Mouse (Mus musculus): Measurements from ENCODE around the gene Bmi1.
A peak's percentile ranks its signal among the peaks of the same experiment; 100 is the strongest.

The Bmi1 gene

DNA sequence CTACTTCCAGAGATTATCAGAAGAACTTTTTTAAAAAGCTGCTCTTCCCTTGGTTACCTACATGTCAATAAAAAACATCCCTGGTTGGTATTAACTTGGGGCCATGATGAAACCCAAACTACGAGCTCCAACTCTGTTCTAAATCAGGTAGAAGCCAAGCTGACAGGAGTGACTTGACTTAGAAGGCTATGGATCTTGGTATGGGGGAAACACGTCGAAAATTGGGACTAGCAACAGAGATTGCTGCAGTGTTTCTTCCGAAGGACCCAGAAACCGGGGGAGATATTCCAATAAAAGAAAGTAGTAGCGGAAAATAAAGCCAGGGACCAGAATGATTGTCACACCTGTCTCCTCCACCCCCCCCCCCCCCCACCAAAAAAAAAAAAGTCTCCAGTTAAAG lies 11.5 kb downstream of the Bmi1 start:
- DNase-seq (ENCODE audit: extremely low spot score) = no peak

- peak; percentile 73 for DNase-seq (ENCODE audit: extremely low spot score)
Observed at GRCm38 (mm10) chr2:18688708-18689063, 11.9 kb downstream of the Bmi1 start.

DNA sequence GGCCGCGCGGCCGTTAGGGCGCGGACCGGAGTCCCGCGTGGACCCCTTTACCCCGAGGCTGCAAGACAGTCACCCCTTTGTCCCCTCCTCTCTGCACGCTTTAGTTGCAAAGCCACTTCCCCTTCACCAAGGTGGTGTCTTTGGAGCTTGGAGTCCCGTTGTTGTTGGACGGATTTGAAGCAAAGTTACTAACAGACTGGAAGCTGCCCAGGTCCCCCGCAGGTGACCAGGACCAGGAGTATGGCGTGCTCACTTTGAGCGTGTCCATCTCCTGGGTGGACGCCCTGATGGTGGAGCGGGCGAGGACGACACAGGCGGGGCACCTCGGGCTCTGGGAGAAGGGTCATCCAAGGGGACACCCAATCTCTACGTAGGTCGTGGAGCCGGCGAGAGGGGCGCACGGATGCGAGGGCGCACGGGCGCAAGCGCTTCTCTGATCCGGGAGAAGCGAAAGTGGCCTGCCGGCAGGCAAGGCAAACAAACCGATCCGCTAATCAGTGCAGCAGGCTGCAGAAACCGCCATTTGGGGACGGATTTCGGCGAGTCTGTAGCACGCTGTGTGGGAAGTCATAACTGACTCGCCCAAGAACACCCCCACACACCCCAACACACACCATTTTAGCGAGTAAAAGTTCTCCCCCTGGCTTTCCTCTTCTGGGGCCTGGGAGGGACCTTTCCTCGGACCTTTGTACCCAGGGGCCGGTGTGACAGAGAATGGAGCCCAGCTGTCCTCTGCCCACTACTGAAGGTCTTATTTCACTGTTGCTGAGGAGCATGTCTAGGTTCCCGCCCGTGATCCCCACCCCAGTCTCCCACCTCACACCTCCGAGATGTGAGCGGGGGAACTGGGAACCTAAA lies 12.5 kb downstream of the Bmi1 start:
- peak; percentile 69 for DNase-seq (ENCODE audit: extremely low spot score)

GRCm38 (mm10) chr2:18690055-18690691 lies 13.4 kb downstream of the Bmi1 start:
- DNase-seq (ENCODE audit: extremely low spot score) = peak; percentile 77

DNA sequence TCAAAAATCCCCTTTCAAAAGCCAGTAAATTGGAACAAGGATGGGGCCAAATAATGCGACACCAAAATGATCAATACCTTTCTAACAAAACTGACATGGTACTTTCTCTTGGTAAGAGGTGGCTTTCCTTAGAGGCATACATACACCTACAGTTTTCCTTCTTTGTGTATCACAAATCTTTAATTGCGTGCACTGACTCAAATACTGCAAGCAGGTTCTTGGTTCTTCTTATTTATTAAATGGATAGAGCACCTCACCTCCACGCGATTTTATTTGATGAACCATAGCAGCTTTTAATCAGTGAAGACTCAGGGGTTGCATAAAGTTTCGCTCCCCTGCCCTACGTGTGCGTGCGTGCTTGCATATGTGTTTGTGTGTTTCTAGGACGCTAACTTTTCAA lies 13.9 kb downstream of the Bmi1 start:
- DNase-seq (ENCODE audit: extremely low spot score) = no peak

GRCm38 (mm10) chr2:18692031-18692430 lies 15.2 kb downstream of the Bmi1 start:
- no peak for DNase-seq (ENCODE audit: extremely low spot score)

DNA sequence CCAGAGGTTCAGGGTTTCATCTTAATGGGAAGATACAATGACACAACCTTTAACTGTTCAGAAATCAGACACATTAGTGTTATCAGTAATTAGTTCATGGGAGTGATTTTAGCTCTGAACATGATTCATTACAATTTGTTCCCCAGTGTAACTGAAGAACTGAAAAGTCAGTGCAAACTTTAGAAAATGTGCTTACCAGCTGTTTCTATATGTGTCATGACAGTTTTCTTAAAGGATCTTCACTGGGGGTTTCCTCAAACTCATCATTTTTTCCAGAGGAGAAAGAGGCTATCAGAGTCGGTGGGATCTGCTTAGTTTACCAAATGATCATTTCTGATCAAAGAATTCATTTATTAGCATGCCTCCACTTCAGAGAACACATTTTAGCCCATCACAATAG lies 15.7 kb downstream of the Bmi1 start:
- DNase-seq (ENCODE audit: extremely low spot score) = no peak

DNA sequence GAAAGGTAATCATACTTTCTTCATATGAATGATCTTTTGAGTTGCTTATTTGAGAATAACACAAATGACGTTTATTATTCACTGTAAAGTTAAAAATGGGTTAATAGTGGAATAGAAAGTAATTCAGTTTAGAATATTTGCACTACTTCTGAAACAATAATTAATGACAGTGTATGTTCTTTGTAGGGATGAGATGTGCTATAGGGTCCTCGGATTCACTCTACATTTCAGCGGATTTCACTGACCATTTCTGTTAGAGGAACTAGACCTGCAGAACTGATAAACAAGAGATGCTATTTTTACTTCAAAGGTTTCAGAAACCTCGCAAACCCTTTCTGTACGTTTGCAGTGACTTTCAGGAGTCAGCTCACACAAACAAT lies 16.7 kb downstream of the Bmi1 start:
- no peak for DNase-seq (ENCODE audit: extremely low spot score)

DNA sequence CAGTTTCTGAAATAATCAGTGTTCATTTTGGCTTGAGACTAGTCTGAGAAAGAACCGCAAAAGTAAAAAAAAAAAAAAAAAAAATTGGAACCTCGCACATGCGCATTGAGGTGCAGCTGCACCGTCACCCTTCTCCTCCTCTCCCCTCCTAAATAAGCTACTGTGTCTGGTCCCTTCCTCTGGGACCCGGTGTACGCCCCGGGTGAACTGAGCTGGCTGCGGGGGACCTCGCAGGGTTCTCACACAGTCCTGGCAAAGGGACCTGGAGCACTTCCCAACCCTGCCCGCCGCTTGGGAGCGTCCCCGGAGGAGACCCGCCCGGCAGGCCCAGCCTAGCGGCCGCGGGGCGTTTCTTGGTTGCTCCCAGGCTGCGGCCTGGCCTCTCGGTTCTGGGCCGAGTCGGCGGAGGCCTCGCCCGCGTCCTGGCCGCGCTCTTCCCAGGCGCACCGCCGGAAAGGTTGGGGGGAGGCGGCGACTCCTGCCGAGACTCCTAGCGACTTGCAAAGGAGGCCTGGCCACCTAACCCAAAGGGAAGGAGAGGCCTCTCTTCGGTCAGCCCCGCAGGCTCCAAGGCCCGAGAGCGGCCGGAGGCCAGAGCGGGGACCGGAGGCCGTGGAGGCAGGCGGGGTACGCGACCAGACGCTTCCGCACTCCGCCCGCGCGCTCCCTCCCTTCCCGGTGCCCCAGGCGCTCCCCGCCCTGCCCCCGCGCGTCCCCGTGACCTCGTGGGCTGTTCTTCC lies 17.2 kb downstream of the Bmi1 start, which contains the start of gene Spag6:
Gene Spag6 (plus strand): TSS at position 162 of the 740 bp plus-strand sequence.
- DNase-seq (ENCODE audit: extremely low spot score) = peak; percentile 91

DNA sequence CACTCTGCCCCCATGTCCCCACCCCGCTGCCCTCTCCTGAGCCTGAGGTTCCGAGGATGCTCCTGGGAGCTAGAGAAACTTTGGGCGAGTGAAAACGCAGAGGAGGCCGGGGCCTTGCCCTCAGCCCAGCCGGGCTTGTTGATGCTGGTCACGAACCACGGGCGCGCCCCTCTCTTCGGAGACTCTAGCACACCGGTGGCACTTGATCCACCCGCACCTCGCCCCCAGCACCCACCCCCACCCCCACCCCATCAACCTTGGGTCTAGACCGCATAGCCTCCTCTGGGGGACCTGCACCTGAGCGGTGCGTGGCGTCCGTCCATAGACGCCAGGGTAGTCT lies 17.8 kb downstream of the Bmi1 start:
- DNase-seq (ENCODE audit: extremely low spot score) = no peak

GRCm38 (mm10) chr2:18695163-18695562 lies 18.3 kb downstream of the Bmi1 start:
- DNase-seq (ENCODE audit: extremely low spot score) = no peak

DNA sequence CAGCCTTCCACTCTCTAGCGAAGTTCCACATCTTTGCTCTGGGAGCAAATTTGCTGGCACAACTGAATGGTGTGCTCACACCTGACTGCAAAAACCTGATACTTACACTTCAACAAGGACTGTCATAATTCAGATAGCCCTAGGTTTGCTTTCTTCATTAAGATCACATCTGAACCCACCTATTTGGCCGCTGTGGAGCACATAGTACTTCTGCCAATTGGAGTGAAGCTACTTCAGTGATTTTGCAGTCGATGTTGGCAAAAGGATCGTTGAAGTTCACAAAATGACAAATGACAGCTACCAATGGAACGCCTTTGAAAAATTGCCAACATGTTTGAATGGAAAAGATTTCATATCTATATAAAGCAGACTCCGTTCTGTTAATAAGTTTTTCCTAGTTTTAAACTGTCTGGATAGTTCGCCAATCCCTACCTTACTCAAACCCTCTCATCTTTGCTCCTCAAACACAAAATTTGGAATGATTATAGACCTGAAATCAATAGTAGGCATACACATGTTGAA lies 18.9 kb downstream of the Bmi1 start:
- no peak for DNase-seq (ENCODE audit: extremely low spot score)

DNA sequence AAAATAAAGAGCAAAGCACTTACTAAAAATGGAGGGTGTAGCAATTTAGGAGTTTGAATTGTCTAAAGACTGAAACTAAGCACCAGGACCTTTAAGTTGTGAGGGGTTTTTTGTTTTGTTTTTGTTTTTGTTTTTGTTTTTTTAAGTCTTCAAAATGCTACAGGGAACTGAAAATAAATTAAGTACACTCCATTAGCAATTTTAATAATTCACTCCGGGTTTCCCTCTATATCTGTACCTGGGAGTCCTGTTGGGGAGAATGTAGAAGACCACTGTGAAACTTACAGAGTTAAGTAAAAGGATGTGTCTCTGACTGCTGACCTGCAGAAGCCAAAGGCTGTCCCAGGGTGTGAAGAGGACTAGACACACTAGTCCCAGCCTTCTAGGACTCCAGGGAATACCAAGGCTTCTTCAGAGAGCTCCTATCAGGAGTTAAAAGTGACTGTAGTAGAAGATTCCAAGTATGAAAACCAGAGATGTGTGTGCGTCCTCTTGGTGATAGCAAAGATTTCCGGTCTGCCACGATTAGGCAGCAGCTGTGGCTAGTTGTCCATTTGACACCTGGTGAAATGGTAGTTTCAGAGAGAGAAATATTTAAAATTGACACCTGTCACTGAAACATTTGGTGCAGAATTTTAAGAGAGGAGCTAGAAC lies 20.9 kb downstream of the Bmi1 start:
- DNase-seq (ENCODE audit: extremely low spot score) = no peak

DNA sequence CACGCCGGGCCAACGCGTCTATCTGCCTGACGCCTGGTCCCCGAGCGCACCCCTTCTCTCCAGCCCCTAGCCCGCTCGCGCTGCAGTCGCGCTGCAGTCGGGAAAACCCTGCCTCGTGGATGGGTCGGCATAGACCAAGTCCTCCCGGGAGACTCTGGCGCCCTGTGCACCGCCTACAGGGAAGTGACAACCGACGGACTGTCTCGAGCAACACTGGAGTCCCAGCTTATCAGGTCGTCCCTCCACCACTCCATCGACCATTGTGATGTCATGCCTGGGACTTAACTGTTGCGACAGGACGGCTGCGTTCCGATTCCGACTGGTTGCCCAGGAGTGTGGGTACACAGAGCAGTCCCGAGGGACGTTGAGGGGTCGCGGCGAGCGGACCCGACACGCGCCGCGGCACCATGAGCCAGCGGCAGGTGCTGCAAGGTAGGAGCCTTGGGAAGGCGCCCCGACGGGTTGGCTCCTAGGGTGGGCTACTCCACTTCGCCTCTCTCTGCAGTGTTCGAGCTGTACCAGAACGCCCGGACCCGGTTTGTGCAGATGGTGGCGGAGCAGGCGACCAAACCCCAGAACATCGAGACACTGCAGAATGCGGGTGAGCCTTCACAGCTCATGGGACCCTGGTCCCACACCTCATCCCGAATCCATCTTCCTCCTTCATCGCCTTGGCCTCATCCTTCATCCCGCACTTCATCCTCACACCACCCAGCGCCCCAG lies 22.0 kb downstream of the Bmi1 start:
- no peak for DNase-seq (ENCODE audit: extremely low spot score)

GRCm38 (mm10) chr2:18699401-18699990 lies 22.7 kb downstream of the Bmi1 start:
- no peak for DNase-seq (ENCODE audit: extremely low spot score)

DNA sequence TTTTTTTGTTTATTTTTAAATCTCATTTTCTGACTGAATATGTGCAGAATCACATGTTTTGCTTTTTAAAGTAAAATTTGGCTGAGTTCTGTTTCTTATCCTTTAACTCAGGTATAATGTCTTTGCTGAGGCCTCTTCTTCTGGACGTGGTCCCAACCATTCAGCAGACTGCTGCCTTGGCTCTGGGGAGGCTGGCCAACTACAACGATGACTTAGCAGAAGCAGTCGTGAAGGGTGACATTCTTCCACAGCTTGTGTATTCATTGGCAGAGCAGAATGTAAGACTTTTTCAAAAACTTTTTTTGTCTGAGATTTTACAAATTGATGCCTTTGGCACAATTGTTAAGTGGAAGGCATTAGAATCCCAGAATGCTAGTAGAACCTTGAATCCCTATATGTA lies 33.5 kb downstream of the Bmi1 start:
- DNase-seq (ENCODE audit: extremely low spot score) = no peak

- no peak for DNase-seq (ENCODE audit: extremely low spot score)
Observed at GRCm38 (mm10) chr2:18713071-18713470, 36.3 kb downstream of the Bmi1 start.

- no peak for DNase-seq (ENCODE audit: extremely low spot score)
Observed at GRCm38 (mm10) chr2:18714337-18714736, 37.5 kb downstream of the Bmi1 start.

DNA sequence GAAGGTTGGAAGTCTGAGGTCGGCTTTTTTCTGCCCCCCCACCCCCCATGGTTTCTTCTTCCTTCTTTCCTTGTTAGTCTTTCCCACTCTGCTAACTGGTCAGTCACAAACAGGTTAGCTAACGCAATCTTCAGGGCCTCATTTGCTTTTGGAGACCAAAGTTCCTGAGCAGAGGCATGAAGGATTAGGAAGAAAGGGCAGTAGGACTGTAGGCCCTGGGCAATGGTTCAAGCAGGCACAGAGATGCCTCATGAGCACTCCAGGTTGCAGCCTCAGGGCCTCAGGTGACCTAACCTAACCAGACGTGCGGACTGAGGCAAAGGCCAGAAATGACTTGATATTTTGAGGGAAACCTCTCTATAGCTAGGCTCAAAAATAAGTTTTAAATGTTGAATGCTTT lies 41.7 kb downstream of the Bmi1 start:
- DNase-seq (ENCODE audit: extremely low spot score) = no peak

- DNase-seq (ENCODE audit: extremely low spot score) = no peak
Observed at GRCm38 (mm10) chr2:18722208-18722830, 45.5 kb downstream of the Bmi1 start.

DNA sequence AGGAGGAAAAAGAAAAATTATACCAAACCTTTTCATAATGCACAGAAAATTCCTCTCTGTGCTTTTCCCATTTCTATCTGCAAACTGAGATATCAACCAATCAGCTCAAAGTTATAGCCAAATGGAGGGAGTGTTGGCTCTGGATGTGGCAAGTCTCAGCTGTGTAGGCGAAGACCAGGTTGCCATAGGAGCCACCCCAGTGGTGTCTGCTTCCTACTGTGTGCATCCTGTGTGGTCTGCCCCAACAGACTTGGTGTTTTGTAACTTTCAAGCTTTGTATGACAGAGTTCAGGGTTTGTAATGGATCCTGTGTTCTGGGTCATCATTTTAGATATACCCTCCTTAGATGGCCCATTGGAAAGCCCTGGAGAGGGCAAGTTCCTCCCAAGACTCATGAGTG lies 47.6 kb downstream of the Bmi1 start:
- DNase-seq (ENCODE audit: extremely low spot score) = no peak
